Mouse (Mus musculus) lung, adult 2 months (tissue): ENCODE results near the gene Cilp2. TPM values are rescaled to one million over a fixed set of nuclear protein-coding genes. Genes with fewer than 3 reads are reported as not detected.

Experiments
- DNase-seq: peaks from one replicate; pipeline ENCODE4 v3.0.0; 2022
- H3K4me1 ChIP-seq: fragments of 200-500 bp; 2 replicates; pipeline ENCODE4 v1.6.1; 2011; ENCODE audit warnings: low read length; ENCODE audit not compliant: control insufficient read depth, insufficient read depth
- H3K4me3 ChIP-seq: fragments of 200-500 bp; replicated peaks from 2 replicates; pipeline ENCODE3; 2011; ENCODE audit warnings: low read depth, mild to moderate bottlenecking, control low read depth, low read length; ENCODE audit errors: extremely low read depth
- CTCF ChIP-seq: fragments of 200-500 bp; IDR thresholded peaks from 2 replicates; pipeline ENCODE4 v1.5.1; 2011; ENCODE audit warnings: mild to moderate bottlenecking, low read length, control low read depth; ENCODE audit not compliant: insufficient read depth
- POLR2A ChIP-seq: fragments of 200-500 bp; IDR thresholded peaks from 2 replicates; pipeline ENCODE4 v1.6.1; 2011; ENCODE audit warnings: low read depth, mild to moderate bottlenecking, control low read depth, low read length, borderline replicate concordance; ENCODE audit errors: extremely low read depth
- WGBS: fragments of 180-500 bp; shearing (Covaris S2); methylation state at CpG from one replicate; pipeline ENCODE4 v1.1.7; 2018; 5-methylcytosine and 5-hydroxymethylcytosine counted together
- polyA plus RNA-seq: library from polyadenylated mRNA; depleted of rRNA; stranded (reverse); fragments of >200 nt; gene quantifications from 2 replicates; pipeline ENCODE4 v1.2.3, GENCODE M21; 2012

Cilp2 gene
- polyA plus RNA-seq, 1 experiment, result 3.1 TPM

- peak overlapping the region; percentile 34 for H3K4me3 ChIP-seq
- H3K4me1 ChIP-seq, result peaks cover 17% of the 10 kb centered on the region
- TF ChIP-seq CTCF, result no peak
- 6% methylated on average over 24 of the region's 24 CpGs for WGBS
- DNase-seq, result peak; percentile 25
Observed at GRCm38 (mm10) chr8:69888244-69888866, 868 bp upstream of the Cilp2 start.

DNA sequence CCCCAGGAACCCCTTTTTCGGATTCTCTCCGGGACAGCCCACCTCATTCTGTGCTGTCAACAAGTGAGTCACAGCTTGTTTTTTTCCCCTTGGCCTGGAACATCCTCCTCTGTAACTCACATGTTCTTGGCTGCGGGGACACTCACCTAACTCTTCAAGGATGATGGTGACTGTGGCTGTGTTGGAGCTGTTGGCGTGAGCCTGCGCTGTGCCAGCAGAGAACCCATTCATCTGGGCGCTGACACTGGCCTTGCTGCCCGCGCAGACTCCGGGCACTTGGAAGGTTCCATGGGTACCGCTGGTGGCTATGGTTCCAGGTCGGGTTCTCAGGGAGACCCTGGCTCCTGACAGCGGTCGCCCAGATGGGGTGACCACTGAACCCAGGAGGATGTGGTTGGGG, 3.3 kb downstream of the Cilp2 start:
- TF ChIP-seq CTCF (no peak), POLR2A (no peak)
- WGBS, result 52% methylated on average over 13 of the region's 13 CpGs
- no peak for DNase-seq
- H3K4me3 ChIP-seq, result no peak overlapping the region
- peaks cover 22% of the 10 kb centered on the region for H3K4me1 ChIP-seq

- 16% methylated on average over 52 of the region's 52 CpGs for WGBS
- Histone ChIP-seq H3K4me1 (peaks cover 15% of the 10 kb centered on the region), H3K4me3 (no peak overlapping the region)
- DNase-seq, result no peak
- TF ChIP-seq POLR2A (no peak), CTCF (no peak)
Observed at GRCm38 (mm10) chr8:69882833-69883600, 4.5 kb downstream of the Cilp2 start.

DNA sequence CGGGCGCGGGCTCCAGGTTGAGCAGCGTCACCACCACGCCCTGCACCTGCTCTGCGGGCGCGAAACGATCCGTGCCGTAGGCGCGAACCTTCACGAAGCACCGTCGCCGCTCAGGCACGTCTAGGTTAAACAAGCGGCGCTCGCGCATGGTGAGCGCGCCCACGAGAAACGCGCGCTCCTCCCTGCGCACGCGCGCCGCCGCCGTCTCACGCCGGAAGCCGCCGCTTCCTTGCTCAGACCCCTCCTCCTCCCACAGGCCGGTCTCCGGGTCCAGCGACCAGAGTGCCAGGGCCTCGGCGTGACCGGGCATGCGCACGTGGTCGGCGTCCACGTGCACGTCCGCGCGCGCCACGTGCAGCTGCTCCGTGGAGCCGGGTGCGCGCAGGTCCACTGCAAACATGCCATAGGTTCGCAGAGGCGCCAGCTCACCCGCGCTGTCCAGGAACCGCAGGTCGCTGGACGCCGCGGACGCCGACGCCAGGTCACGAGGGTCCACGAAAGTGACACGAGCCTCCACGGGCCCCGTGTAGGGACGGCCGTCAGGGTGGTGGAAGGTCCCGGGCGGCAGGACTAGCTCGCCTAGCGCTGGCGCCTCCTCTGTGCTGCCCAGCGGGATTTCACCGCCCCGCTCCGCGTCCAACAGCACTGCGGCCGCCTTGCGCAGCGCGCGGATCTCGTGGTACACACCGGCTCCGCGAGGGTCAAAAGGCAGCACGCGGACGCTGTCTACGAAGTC, 5.3 kb downstream of the Cilp2 start:
- DNase-seq, result peak; percentile 12
- TF ChIP-seq CTCF (no peak), POLR2A (no peak)
- peak overlapping the region; percentile 45 for H3K4me3 ChIP-seq
- H3K4me1 ChIP-seq, result peaks cover 8% of the 10 kb centered on the region
- 5% methylated on average over 102 of the region's 103 CpGs for WGBS

DNA sequence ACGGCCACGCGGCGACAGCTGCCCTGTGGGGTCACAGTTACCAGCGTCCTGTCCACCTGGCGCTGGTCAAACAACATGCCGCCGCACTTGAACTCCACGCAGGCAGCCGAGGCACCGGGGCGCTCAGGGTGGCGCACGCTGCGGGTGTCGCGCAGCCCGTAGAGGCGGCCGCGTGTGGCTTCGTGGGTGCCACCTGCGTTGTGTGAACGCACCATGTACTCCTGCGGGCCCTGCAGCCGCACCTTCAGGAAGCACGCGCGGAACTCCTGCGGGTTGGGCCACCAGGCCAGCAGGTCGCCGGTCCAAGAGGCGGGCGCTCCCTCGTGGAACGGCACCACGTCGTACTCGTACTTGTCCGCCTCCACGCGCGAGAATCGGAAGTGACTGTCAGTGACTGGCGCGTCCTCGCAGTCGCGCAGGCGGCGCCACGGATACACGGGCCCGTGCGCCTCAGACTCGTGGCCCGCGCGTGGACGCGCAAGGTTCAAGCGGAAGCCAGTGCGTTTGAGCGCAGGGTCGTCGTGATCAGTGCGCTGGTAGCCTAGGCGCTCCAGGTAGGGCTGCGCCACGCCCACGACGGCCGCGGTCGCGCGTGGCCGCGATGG, 6.1 kb downstream of the Cilp2 start:
- 21% methylated on average over 79 of the region's 79 CpGs for WGBS
- no peak for DNase-seq
- H3K4me1 ChIP-seq, result peaks cover 6% of the 10 kb centered on the region
- H3K4me3 ChIP-seq, result no peak overlapping the region
- TF ChIP-seq CTCF (no peak), POLR2A (no peak)

- H3K4me1 ChIP-seq, result peaks cover 6% of the 10 kb centered on the region
- TF ChIP-seq POLR2A, result no peak
- no peak for TF ChIP-seq CTCF
- no peak overlapping the region for H3K4me3 ChIP-seq
- no peak for DNase-seq
- 16% methylated on average over 37 of the region's 37 CpGs for WGBS
Observed at GRCm38 (mm10) chr8:69880841-69881240, 6.6 kb downstream of the Cilp2 start.

DNA sequence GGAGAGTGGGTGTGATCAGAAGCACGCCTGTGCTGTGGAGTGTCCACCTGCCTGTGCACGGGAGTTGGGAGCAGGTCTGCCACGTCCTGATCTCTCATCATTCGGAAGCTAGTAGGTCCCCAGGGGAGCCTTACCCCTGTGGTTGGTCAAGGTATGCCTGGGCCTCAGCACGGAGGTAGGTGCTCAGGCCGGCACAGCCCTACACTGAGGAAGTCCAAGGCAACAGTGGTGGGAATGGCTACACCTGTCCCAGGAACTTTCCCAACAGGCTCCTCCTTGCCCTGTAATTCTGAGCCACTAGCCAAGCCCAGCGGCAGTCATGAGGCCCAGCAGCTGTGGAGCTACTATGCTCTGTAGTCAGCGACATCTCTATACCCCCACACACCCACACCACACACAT, 7.8 kb downstream of the Cilp2 start:
- WGBS, result 63% methylated on average over 8 of the region's 8 CpGs
- H3K4me1 ChIP-seq, result peaks cover 6% of the 10 kb centered on the region
- no peak overlapping the region for H3K4me3 ChIP-seq
- no peak for DNase-seq
- TF ChIP-seq CTCF, result no peak
- TF ChIP-seq POLR2A, result no peak

GRCm38 (mm10) chr8:69877992-69878391, 9.5 kb downstream of the Cilp2 start:
- TF ChIP-seq POLR2A, result no peak
- no peak for TF ChIP-seq CTCF
- DNase-seq, result no peak
- WGBS, result 56% methylated on average over 3 of the region's 3 CpGs

DNA sequence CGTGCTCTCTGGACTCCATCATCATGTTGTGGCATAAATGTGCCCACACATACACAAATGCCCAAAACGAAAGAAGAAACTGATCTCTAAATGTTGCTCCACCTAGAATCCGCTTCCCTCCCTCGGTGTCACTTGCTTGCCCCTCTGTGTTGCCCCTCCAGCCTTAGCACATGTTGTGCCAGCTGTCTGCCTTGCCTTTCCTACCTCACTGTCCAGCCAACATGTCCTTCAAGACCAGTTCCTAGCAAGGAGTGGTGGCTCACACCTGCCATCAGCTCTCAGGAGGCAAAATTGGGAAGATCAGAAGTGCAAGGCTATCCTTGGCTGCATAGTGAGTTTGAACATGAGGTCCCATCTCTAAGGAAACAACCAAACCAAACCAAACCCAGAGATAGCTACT, 10.1 kb downstream of the Cilp2 start:
- WGBS, result 78% methylated on average over 4 of the region's 4 CpGs

More at GRCm38 (mm10) chr8:69877992-69878391, 9.5 kb downstream of the Cilp2 start:
- H3K4me3 ChIP-seq, result no peak overlapping the region
- H3K4me1 ChIP-seq, result peaks cover 6% of the 10 kb centered on the region

GRCm38 (mm10) chr8:69876967-69877366, 10.5 kb downstream of the Cilp2 start:
- H3K4me1 ChIP-seq, result peaks cover 3% of the 10 kb centered on the region
- no peak overlapping the region for H3K4me3 ChIP-seq
- TF ChIP-seq CTCF, result no peak
- no peak for DNase-seq
- WGBS, result 74% methylated on average over 10 of the region's 10 CpGs

More for the DNA sequence above, 10.1 kb downstream of the Cilp2 start:
- Histone ChIP-seq H3K4me3 (no peak overlapping the region), H3K4me1 (peaks cover 6% of the 10 kb centered on the region)
- DNase-seq, result no peak
- TF ChIP-seq CTCF (no peak), POLR2A (no peak)
